Mouse (Mus musculus): ENCODE measurements around the gene Kdm5d.

Gene Kdm5d

GRCm38 (mm10) chrY:897393-898227 is at the start of gene Kdm5d:
Gene Kdm5d, plus strand, starts transcription at chrY:897788.
- peak; percentile 67 for DNase-seq (ENCODE audit: low spot score)

- no peak for DNase-seq (ENCODE audit: low spot score)
Measured at GRCm38 (mm10) chrY:872404-872803, 25.2 kb upstream of the Kdm5d start.

- no peak for DNase-seq (ENCODE audit: low spot score)
Measured at GRCm38 (mm10) chrY:872855-873549, 24.6 kb upstream of the Kdm5d start.

All from T-cell, adult 2 months (primary cell).